Mouse (Mus musculus) heart, adult 18-20 months (tissue): ENCODE measurements around the gene Rps12. TPM values are rescaled to one million over a fixed set of nuclear protein-coding genes. Genes with fewer than 3 reads are reported as not detected.
"Not testable (repeated sequence)": the region's sequence is repeated elsewhere in the genome, so short reads cannot be mapped to it uniquely, and the experiment has no call there.

Source experiments
- DNase-seq, 2 experiments: peaks; one replicate each; pipeline ENCODE4 v3.0.0; 2021 to 2022; ENCODE audit warnings: mixed read lengths in 1 of 2
- total RNA-seq, 2 experiments: library from RNA; stranded (reverse); gene quantifications; 2 replicates each; pipeline ENCODE4 v1.2.3; 2021

The Rps12 gene
- total RNA-seq, 2 experiments from 2014 or later: 227 to 240 TPM

GRCm38 (mm10) chr10:23785599-23785998 is 1.5 kb downstream of the Rps12 start:
- not testable (repeated sequence) for DNase-seq

DNA sequence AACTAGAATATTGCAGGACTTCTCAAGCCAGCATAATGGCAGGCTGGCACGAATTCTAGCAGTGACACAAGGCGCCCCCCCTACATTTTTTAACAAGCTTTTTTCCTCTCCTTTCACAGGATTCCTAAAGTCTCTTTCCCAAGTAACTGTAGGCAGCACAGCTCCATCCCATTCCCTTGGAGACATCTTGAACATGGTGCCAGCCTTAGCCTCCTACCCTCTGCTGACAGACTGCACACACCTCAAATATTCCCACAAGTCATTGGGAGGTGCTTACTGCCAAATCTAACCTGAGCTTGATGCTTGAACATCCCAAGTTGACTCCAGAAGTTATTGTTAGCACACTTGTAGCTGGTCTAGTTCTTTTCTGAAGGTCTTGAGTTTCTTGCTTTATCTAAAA is 3.0 kb downstream of the Rps12 start:
- no peak for DNase-seq

- DNase-seq: no peak
Measured at GRCm38 (mm10) chr10:23783493-23783884, 3.6 kb downstream of the Rps12 start.

GRCm38 (mm10) chr10:23782855-23783492 is 4.1 kb downstream of the Rps12 start:
- DNase-seq: no peak

GRCm38 (mm10) chr10:23781760-23782735 is 5.0 kb downstream of the Rps12 start:
- no peak for DNase-seq

DNA sequence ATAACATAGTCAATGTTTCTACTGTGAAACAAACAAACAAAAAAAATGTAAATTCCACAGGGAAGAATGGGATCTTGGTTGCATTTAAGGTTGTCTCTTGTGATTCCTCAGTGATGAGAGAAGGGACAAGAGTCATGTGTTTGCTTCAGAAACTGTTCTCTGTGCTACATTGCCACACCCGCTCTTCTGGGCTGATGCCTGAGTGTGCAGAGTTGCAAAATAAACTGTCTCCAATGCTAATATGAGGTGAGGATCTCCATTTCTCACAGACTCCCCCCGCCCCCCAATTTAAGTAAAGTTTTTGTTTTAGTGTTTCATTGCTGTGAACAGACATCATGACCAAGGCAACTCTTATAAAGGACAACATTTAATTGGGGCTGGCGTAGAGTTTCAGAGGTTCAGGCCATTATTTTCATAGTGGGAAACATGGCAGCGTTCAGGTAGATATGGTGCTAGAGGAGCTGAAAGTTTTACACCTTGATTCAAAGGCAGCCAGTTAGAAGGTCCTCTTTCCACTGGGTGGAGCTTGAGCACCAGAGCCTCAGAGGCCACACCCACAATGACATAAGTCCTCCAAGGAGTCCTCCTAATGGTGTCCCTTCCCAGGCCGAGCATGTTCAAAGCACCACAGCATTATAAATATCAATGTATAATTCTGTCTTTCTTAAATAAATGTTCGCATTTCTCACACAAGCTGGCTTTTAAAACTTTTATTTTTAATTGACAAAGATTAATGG is 6.4 kb downstream of the Rps12 start:
- peak in 1 of 2 experiments; percentile 15 for DNase-seq

DNA sequence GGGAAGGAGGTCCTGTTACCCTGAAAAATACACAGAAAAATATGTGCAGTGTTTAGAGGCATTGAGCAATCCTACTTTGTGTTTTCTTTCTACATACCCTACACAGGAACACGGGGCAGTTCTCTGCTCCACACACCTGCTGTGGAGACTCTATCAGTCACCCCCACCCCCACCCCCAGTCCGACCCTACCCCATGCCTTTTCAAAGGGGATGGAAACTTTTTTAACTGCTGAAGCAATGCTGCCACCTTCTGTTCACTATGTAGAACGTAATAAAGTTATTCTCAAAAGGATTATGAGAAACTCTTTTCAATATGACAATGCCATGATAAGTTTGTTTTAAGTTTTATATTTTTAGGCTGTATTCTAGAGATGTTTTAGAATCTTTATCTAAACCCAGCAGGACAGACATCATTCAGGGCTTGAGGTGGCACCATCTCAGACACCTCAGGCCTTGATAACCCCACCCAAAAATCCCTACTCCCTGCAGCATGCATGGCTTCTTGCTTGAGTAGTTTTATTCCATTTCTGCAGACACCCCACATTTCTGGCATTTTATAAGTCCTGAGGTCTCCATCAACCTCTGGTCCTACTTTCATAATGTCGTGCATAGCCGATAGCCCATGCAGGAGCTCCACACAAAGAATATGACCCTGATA is 9.7 kb downstream of the Rps12 start:
- DNase-seq: no peak

DNA sequence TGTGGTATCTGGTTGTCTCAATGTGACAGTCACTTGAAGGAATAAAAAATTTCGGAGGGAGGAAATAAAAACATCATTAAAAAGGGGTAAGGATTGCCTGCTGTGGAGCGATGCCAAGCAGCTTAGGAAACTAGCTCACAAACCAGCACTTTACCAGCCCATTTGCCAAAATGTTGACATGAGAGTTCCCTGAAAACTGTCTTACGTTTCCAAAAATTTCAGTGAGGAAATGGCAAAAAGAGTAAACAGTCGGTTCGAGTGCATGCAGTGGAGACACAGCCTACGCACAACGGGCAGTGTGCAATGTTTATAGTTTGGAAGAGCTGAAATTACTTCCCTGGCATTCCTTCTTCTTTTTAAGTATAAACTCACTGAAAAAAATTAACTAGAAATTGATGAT is 32.9 kb downstream of the Rps12 start:
- no peak for DNase-seq

Other genes starting within 250 kb of the Rps12 start
- 1 to 10 TPM; 7.9 TPM for gene Slc18b1, start 9.7 kb upstream of the Rps12 start, total RNA-seq
- gene Vnn3, start 64.2 kb upstream of the Rps12 start, total RNA-seq: under 1 TPM; 0.20 to 0.31 TPM
- under 1 TPM; 0.35 to 0.64 TPM for gene Vnn1, start 107.4 kb upstream of the Rps12 start, total RNA-seq
- gene Taar1, start 133.1 kb upstream of the Rps12 start, total RNA-seq: not detected
- gene Taar2, start 151.3 kb upstream of the Rps12 start, total RNA-seq: not detected
- not detected for gene Taar3, start 162.3 kb upstream of the Rps12 start, total RNA-seq
- not detected for gene Taar4, start 173.2 kb upstream of the Rps12 start, total RNA-seq
- not detected for gene Taar5, start 183.4 kb upstream of the Rps12 start, total RNA-seq
- gene Taar6, start 198.4 kb upstream of the Rps12 start, total RNA-seq: not detected
- not detected for gene Taar7a, start 206.2 kb upstream of the Rps12 start, total RNA-seq
- gene Taar7b, start 212.7 kb upstream of the Rps12 start, total RNA-seq: not detected
- gene Taar7d, start 239.9 kb upstream of the Rps12 start, total RNA-seq: not detected